Mouse (Mus musculus) embryonic facial prominence, embryonic 15.5 days (tissue): ENCODE measurements around the gene Cyp4x1. TPM values are rescaled to one million over a fixed set of nuclear protein-coding genes. Genes with fewer than 3 reads are reported as not detected.
A peak's percentile ranks its signal among the peaks of the same experiment; 100 is the strongest.

Experiments
- ATAC-seq: fragments of 200-750 bp; cut with Nextera tagmentation; 2 replicates; pipeline ENCODE4 v1.8.0; 2017; ENCODE audit warnings: low read depth, moderate TSS enrichment; ENCODE audit not compliant: insufficient number of reproducible peaks, low FRiP score, low TSS enrichment
- H3K27ac ChIP-seq: fragments of 300-500 bp; sonication (generic); replicated peaks from 2 replicates; pipeline ENCODE4 v1.5.1; 2015; ENCODE audit warnings: mild to moderate bottlenecking, inconsistent platforms
- H3K27me3 ChIP-seq: fragments of 300-500 bp; sonication (generic); 2 replicates; pipeline ENCODE4 v1.6.1; 2015; ENCODE audit warnings: inconsistent platforms
- H3K36me3 ChIP-seq: fragments of 300-500 bp; sonication (generic); 2 replicates; pipeline ENCODE4 v1.6.1; 2015; ENCODE audit warnings: mild to moderate bottlenecking, inconsistent platforms
- H3K4me1 ChIP-seq: fragments of 300-500 bp; sonication (generic); 2 replicates; pipeline ENCODE4 v1.6.1; 2015; ENCODE audit warnings: inconsistent platforms
- H3K4me2 ChIP-seq: fragments of 300-500 bp; sonication (generic); replicated peaks from 2 replicates; pipeline ENCODE4 v1.6.1; 2015; ENCODE audit warnings: mild to moderate bottlenecking, inconsistent platforms
- H3K4me3 ChIP-seq: fragments of 300-500 bp; sonication (generic); replicated peaks from 2 replicates; pipeline ENCODE4 v1.5.1; 2015; ENCODE audit warnings: mild to moderate bottlenecking, inconsistent platforms
- H3K9ac ChIP-seq: fragments of 300-500 bp; sonication (generic); 2 replicates; pipeline ENCODE4 v1.6.1; 2015; ENCODE audit warnings: inconsistent platforms
- H3K9me3 ChIP-seq: fragments of 300-500 bp; sonication (generic); replicated peaks from 2 replicates; pipeline ENCODE4 v1.6.1; 2016; ENCODE audit warnings: inconsistent platforms
- WGBS: fragments of 180-500 bp; shearing (Covaris S2); methylation state at CpG from one replicate; pipeline ENCODE4 v1.1.7; 2015; 5-methylcytosine and 5-hydroxymethylcytosine counted together
- polyA plus RNA-seq: library from polyadenylated mRNA; unstranded; fragments of >200 nt; fragmentation: Nextera tagmentation; extraction: Ambion mirVana; gene quantifications from 2 replicates; pipeline ENCODE4 v1.2.1, GENCODE M21; 2015

The Cyp4x1 gene
- polyA plus RNA-seq, 1 experiment from 2014 or later, result 0.15 TPM

GRCm38 (mm10) chr4:115088611-115089338, 45.3 kb downstream of the Cyp4x1 start, which contains the start of gene Pdzk1ip1:
TSS of gene Pdzk1ip1 (plus strand) at chr4:115088708.
- H3K4me3 ChIP-seq, result peak within 1 kb of the TSS; percentile 13
- H3K4me2 ChIP-seq, result 0 out of 2 replicates have a peak within 1 kb of the TSS, but pooled peaks have one; percentile 8
- H3K27me3 ChIP-seq, result peaks cover 22% of the 10 kb centered on the region
- H3K4me1 ChIP-seq, result no peaks in the 10 kb centered on the region
- 27% methylated on average over 11 of the region's 11 CpGs for WGBS
- H3K36me3 ChIP-seq, result no peaks in the 10 kb centered on the region
- H3K9ac ChIP-seq, result no peak within 1 kb of the TSS
- no peak for ATAC-seq
- no peak within 1 kb of the TSS for H3K27ac ChIP-seq
- H3K9me3 ChIP-seq, result no peaks in the 10 kb centered on the region

GRCm38 (mm10) chr4:115086763-115087415, 47.2 kb downstream of the Cyp4x1 start:
- no peaks in the 10 kb centered on the region for H3K4me1 ChIP-seq
- H3K4me2 ChIP-seq, result no peak overlapping the region
- ATAC-seq, result no peak
- H3K27me3 ChIP-seq, result peaks cover 22% of the 10 kb centered on the region
- H3K36me3 ChIP-seq, result no peaks in the 10 kb centered on the region
- no peak overlapping the region for H3K4me3 ChIP-seq
- no peak overlapping the region for H3K27ac ChIP-seq
- no peaks in the 10 kb centered on the region for H3K9me3 ChIP-seq
- WGBS, result 51% methylated on average over 3 of the region's 3 CpGs
- no peak overlapping the region for H3K9ac ChIP-seq

GRCm38 (mm10) chr4:115086257-115086656, 47.8 kb downstream of the Cyp4x1 start:
- 67% methylated on average over 4 of the region's 4 CpGs for WGBS
- Histone ChIP-seq H3K4me3 (no peak overlapping the region), H3K36me3 (no peaks in the 10 kb centered on the region), H3K27ac (no peak overlapping the region), H3K9me3 (no peaks in the 10 kb centered on the region), H3K27me3 (peaks cover 22% of the 10 kb centered on the region), H3K4me2 (no peak overlapping the region), H3K9ac (no peak overlapping the region), H3K4me1 (no peaks in the 10 kb centered on the region)
- ATAC-seq, result no peak

GRCm38 (mm10) chr4:115085522-115086095, 48.5 kb downstream of the Cyp4x1 start:
- Histone ChIP-seq H3K4me2 (no peak overlapping the region), H3K4me1 (no peaks in the 10 kb centered on the region), H3K9me3 (no peaks in the 10 kb centered on the region), H3K9ac (no peak overlapping the region), H3K27me3 (peaks cover 22% of the 10 kb centered on the region), H3K36me3 (no peaks in the 10 kb centered on the region), H3K27ac (no peak overlapping the region), H3K4me3 (no peak overlapping the region)
- ATAC-seq, result no peak
- 23% methylated on average over 6 of the region's 6 CpGs for WGBS

DNA sequence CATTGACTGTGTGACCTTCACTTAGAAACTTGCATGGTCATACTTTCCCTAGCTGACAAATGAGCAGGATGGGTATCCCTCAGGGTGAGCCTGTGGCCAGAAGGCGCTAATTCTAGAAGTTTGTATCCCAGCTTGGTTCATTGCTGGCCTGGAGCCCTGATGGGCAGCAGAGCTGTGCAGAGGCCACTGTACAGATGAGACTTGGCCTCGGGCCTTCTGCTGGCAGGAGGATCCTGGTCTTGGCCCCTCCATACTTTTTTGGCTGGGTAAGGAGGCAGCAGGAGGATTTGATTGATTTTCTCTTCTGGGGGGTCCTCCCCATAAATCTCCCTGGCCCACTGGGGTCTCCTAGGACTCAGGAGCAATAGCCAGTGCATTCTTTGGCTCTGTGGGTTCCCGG, 51.0 kb downstream of the Cyp4x1 start:
- Histone ChIP-seq H3K4me1 (no peaks in the 10 kb centered on the region), H3K4me2 (no peak overlapping the region), H3K36me3 (no peaks in the 10 kb centered on the region), H3K27ac (no peak overlapping the region), H3K4me3 (no peak overlapping the region), H3K27me3 (peaks cover 8% of the 10 kb centered on the region), H3K9me3 (no peaks in the 10 kb centered on the region), H3K9ac (no peak overlapping the region)
- 74% methylated on average over 3 of the region's 3 CpGs for WGBS
- ATAC-seq, result no peak

GRCm38 (mm10) chr4:115079821-115080349, 54.2 kb downstream of the Cyp4x1 start:
- Histone ChIP-seq H3K36me3 (no peaks in the 10 kb centered on the region), H3K4me1 (no peaks in the 10 kb centered on the region), H3K9ac (no peak overlapping the region), H3K27ac (no peak overlapping the region), H3K9me3 (no peaks in the 10 kb centered on the region), H3K27me3 (no peaks in the 10 kb centered on the region), H3K4me3 (no peak overlapping the region), H3K4me2 (no peak overlapping the region)
- ATAC-seq, result no peak
- 27% methylated on average over 5 of the region's 5 CpGs for WGBS

DNA sequence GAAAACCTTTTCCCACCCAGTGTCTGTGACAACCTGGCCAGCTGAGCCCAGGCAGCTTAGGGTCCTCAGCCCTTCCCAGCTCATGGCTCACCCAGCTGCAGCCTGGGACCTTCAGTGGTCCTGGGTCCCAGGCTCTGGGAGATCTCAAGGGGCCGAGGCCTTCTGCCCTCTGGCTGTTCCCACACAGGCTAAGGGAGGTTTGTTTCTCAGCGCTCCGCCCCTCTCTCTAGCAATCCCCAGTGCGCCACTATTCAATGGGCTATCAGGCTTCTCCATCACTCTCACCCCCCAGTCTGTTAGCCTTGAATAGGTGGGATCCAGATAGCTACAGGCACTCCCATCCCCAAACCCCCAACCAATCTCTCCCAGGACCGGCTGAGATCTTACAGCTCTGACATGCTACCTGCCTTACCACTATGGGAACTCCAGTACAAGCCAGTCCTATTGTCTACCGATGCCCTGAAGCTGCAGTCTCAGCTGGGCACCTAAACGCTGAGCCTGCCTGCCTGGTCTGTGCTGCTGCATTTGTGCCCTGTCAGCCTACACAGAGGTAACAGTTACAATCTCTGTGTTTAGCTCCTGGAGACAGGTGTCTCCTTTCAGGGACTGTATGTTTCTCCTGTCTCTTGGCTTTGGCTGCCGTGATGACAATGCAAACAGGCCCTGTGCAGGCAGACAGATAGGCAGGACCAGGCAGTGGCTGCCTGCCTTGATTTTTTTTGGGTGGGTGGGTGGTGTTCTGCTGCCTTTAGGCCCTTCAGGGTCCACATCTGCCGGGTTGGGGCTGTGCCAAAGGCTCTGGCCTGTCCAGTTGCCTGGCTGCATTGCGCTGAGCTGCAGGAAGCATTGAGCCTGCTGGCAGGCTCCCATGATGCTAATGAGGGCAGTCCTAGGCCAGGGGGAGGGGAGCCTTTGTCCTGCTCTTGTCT, 54.9 kb downstream of the Cyp4x1 start:
- no peak overlapping the region for H3K4me3 ChIP-seq
- no peaks in the 10 kb centered on the region for H3K4me1 ChIP-seq
- H3K4me2 ChIP-seq, result no peak overlapping the region
- no peaks in the 10 kb centered on the region for H3K36me3 ChIP-seq
- WGBS, result 23% methylated on average over 10 of the region's 10 CpGs
- H3K27me3 ChIP-seq, result no peaks in the 10 kb centered on the region
- no peak for ATAC-seq
- H3K9ac ChIP-seq, result no peak overlapping the region
- no peaks in the 10 kb centered on the region for H3K9me3 ChIP-seq
- no peak overlapping the region for H3K27ac ChIP-seq

DNA sequence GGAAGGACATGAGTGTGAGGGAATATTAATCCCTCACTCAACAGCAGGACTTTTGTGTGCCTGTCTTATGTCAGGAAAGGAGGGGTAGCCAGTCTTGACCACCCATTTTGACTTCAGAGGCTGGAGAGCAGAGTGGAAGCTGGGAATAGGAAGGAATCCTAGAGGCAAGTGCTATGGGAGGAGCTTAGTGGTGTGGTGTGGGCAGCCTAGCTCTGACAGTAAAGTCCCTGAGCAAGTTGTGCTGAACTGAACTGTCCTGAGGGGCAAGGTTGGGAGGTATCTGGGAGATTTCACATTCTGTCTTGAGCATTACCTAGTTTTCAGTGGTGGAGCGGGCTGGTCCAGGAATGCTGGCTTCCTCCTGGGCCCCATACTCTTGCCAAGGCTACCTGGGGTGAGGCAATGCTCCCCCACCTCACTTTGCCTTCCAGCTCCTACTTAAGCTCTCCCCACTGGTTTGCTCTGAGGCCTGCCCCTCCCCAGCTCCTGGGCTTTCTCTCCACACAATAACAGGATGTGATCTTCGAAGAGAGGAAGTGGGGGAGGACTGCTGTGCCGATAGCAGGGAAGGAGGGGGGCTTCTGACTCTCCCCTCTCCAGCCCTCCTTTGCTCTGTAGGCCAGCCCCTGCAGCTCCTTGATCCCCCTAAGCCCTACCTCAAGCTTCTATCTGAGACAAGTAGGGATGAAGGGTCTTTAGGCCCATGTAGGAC, 58.7 kb downstream of the Cyp4x1 start:
- WGBS, result 30% methylated on average over 3 of the region's 3 CpGs
- Histone ChIP-seq H3K4me2 (no peak overlapping the region), H3K27ac (no peak overlapping the region), H3K9me3 (no peaks in the 10 kb centered on the region), H3K27me3 (0 out of 2 replicates have a peak, but pooled peaks cover 3% of the 10 kb centered on the region), H3K36me3 (no peaks in the 10 kb centered on the region), H3K4me1 (no peaks in the 10 kb centered on the region), H3K9ac (no peak overlapping the region), H3K4me3 (no peak overlapping the region)
- ATAC-seq, result no peak

DNA sequence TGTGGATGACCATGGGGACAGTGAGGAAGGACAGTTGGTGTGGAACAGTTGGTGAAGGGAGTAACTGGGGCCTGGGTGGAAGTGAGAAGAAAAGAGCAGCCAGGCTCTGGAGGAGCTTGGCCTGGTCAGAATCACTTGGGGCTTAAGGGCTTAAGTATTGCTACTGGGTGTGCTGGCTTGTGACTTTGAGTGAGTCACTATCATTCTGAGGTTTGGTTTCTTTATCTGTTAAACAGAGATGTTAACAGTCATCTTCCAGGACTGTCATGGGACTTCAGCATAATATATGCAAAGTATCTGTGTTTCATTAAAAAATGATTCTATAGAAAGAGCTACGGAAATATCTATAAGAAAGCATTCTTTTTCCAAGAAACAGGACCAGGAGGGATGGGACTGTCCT, 59.3 kb downstream of the Cyp4x1 start:
- H3K9me3 ChIP-seq, result no peaks in the 10 kb centered on the region
- H3K27me3 ChIP-seq, result 0 out of 2 replicates have a peak, but pooled peaks cover 3% of the 10 kb centered on the region
- H3K27ac ChIP-seq, result no peak overlapping the region
- no peak for ATAC-seq
- H3K4me1 ChIP-seq, result no peaks in the 10 kb centered on the region
- WGBS, result 56% methylated on average over 1 of the region's 1 CpGs
- no peak overlapping the region for H3K4me3 ChIP-seq
- H3K9ac ChIP-seq, result no peak overlapping the region
- H3K4me2 ChIP-seq, result no peak overlapping the region
- H3K36me3 ChIP-seq, result no peaks in the 10 kb centered on the region

DNA sequence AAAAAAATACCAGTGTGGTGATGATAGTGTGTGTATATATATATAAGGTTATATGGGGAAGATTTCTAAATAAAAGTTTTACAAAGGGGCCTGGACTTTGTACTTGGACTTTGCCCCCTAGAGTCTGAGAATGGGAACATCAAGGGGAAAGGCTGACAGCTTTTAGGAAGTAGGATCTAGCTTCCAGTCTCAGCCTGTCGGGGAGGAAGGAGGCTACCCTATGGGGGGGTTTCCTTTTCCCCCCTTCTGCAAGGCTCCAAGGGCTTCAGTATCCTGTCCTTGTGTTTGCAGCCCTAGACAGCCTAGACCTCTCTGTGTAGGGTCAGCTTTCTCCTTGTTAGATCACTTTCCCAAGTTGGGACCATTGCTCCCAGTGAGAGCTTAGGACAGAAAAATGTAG, 62.4 kb downstream of the Cyp4x1 start:
- no peak overlapping the region for H3K4me2 ChIP-seq
- WGBS, result 50% methylated on average over 1 of the region's 1 CpGs

More for the DNA sequence above, 62.4 kb downstream of the Cyp4x1 start:
- no peaks in the 10 kb centered on the region for H3K4me1 ChIP-seq
- no peak overlapping the region for H3K27ac ChIP-seq
- peaks cover 19% of the 10 kb centered on the region for H3K27me3 ChIP-seq
- no peak for ATAC-seq
- no peaks in the 10 kb centered on the region for H3K9me3 ChIP-seq
- no peak overlapping the region for H3K9ac ChIP-seq
- no peaks in the 10 kb centered on the region for H3K36me3 ChIP-seq
- H3K4me3 ChIP-seq, result no peak overlapping the region
